Mouse (Mus musculus) midbrain, embryonic 13.5 days (tissue): Measurements from ENCODE around the gene Jmjd1c. TPM values are rescaled to one million over a fixed set of nuclear protein-coding genes. Genes with fewer than 3 reads are reported as not detected.

Experiments used
- ATAC-seq: fragments of 200-750 bp; cut with Nextera tagmentation; 2 replicates; pipeline ENCODE4 v1.8.0; 2017; ENCODE audit warnings: mild to moderate bottlenecking, moderate TSS enrichment, moderate library complexity
- H3K27ac ChIP-seq: fragments of 300-500 bp; sonication (generic); 2 replicates; pipeline ENCODE4 v1.5.1; 2015; ENCODE audit warnings: inconsistent platforms, mild to moderate bottlenecking, moderate library complexity
- H3K27me3 ChIP-seq: fragments of 300-500 bp; sonication (generic); 2 replicates; pipeline ENCODE4 v1.6.1; 2015; ENCODE audit warnings: mild to moderate bottlenecking, inconsistent platforms
- H3K36me3 ChIP-seq: fragments of 300-500 bp; sonication (generic); 2 replicates; pipeline ENCODE4 v1.6.1; 2015; ENCODE audit warnings: mild to moderate bottlenecking, inconsistent platforms
- H3K4me1 ChIP-seq: fragments of 300-500 bp; sonication (generic); replicated peaks from 2 replicates; pipeline ENCODE4 v1.6.1; 2015; ENCODE audit warnings: inconsistent platforms
- H3K4me2 ChIP-seq: fragments of 300-500 bp; sonication (generic); replicated peaks from 2 replicates; pipeline ENCODE4 v1.6.1; 2015; ENCODE audit warnings: moderate library complexity, mild to moderate bottlenecking, inconsistent platforms
- H3K4me3 ChIP-seq: fragments of 300-500 bp; sonication (generic); replicated peaks from 2 replicates; pipeline ENCODE4 v1.5.1; 2015; ENCODE audit warnings: mild to moderate bottlenecking, inconsistent platforms
- H3K9ac ChIP-seq: fragments of 300-500 bp; sonication (generic); replicated peaks from 2 replicates; pipeline ENCODE4 v1.6.1; 2015; ENCODE audit warnings: mild to moderate bottlenecking, inconsistent platforms
- H3K9me3 ChIP-seq: fragments of 300-500 bp; sonication (generic); 2 replicates; pipeline ENCODE4 v1.6.1; 2016; ENCODE audit warnings: mild to moderate bottlenecking, inconsistent platforms
- WGBS: fragments of 180-500 bp; shearing (Covaris S2); methylation state at CpG from one replicate; pipeline ENCODE4 v1.1.7; 2015; 5-methylcytosine and 5-hydroxymethylcytosine counted together
- polyA plus RNA-seq: library from polyadenylated mRNA; unstranded; fragments of >200 nt; fragmentation: Nextera tagmentation; extraction: Ambion mirVana; gene quantifications from 2 replicates; pipeline ENCODE4 v1.2.1, GENCODE M21; 2015

Jmjd1c gene
- polyA plus RNA-seq = 48.6 and 56.1 TPM in 2 replicates

DNA sequence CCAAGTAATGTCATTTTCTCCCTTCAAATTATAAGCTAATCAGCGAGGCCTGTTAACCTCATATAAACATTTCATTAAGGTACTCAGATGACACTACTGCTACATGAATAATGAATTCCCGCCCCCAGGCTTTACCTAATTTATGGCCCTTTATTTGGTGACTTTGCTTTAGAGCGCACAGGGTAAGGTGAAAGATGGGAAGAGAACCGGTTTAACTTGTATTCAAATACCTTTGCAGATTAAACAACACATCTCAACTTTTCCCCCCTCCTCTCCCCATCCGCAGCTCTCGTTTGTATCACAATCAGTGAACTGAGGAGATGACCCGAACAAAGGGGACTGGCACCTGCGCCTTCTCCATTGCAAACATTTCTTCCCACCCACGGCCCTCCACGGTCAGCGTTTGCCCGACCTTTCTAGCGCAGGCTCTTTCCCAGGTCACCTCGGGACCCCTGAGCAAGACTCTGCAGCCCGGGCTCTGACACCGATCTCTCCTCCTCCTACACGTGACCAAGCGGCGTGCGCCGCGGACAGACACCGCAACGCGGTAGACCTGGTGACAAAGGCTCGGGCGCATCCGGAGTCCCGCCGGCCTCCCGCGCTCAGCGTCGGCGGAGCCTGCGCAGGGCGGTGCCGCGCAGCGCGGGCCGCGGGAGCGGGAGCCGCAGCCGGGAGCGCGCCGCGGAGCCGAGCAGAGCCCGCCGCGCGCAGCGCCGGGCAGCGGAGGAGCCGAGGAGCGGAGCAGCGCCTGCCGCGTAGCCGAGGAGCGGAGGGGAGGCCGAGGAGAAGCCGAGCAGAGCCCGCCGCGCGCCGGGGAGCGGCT, at the start of gene Jmjd1c:
TSS of gene Jmjd1c (plus strand) at position 328 of the 823 bp plus-strand sequence.
- Histone ChIP-seq H3K27me3 (no peaks in the 10 kb centered on the region), H3K36me3 (no peaks in the 10 kb centered on the region), H3K27ac (peak within 1 kb of the TSS; percentile 100), H3K4me3 (peak within 1 kb of the TSS; percentile 90), H3K9me3 (no peaks in the 10 kb centered on the region), H3K4me1 (peaks cover 49% of the 10 kb centered on the region), H3K9ac (peak within 1 kb of the TSS; percentile 100), H3K4me2 (peak within 1 kb of the TSS; percentile 85)
- ATAC-seq = peak; percentile 94
- WGBS = under 1% methylated on average over 61 of the region's 73 CpGs

- Histone ChIP-seq H3K9ac (no peak overlapping the region), H3K4me2 (no peak overlapping the region), H3K27ac (no peak overlapping the region), H3K4me1 (peaks cover 49% of the 10 kb centered on the region), H3K9me3 (no peaks in the 10 kb centered on the region), H3K36me3 (no peaks in the 10 kb centered on the region), H3K27me3 (no peaks in the 10 kb centered on the region), H3K4me3 (no peak overlapping the region)
- ATAC-seq = no peak
- 87% methylated on average over 18 of the region's 18 CpGs for WGBS
Measured at GRCm38 (mm10) chr10:67047712-67048645, 47.9 kb upstream of the Jmjd1c start.

- Histone ChIP-seq H3K9ac (no peak overlapping the region), H3K4me1 (peaks cover 55% of the 10 kb centered on the region), H3K9me3 (no peaks in the 10 kb centered on the region), H3K36me3 (no peaks in the 10 kb centered on the region), H3K4me3 (no peak overlapping the region), H3K27ac (no peak overlapping the region), H3K27me3 (no peaks in the 10 kb centered on the region), H3K4me2 (no peak overlapping the region)
- no peak for ATAC-seq
- WGBS = 97% methylated on average over 13 of the region's 13 CpGs
Measured at GRCm38 (mm10) chr10:67048871-67049615, 46.9 kb upstream of the Jmjd1c start.

DNA sequence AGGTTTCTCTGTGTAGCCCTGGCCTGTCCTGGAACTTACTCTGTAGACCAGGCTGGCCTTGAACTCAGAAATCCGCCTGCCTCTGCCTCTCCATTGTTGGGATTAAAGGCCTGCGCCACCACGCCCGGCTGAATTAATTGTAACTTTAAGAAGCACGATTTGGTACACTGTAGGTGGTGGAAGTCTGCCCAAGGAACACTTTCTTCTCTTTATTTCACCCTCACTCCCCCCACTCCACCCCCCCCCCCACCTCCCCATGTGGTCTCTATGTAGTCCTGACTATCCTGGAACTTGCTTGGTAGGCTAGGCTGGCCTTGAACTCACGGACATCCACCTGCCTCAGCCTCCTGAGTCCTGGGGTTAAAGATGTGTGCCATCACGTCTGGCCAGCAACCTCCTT, 46.3 kb upstream of the Jmjd1c start:
- H3K9me3 ChIP-seq = no peaks in the 10 kb centered on the region
- no peak overlapping the region for H3K9ac ChIP-seq
- no peak overlapping the region for H3K4me3 ChIP-seq
- H3K4me1 ChIP-seq = peaks cover 49% of the 10 kb centered on the region
- H3K27ac ChIP-seq = no peak overlapping the region
- H3K4me2 ChIP-seq = no peak overlapping the region
- H3K36me3 ChIP-seq = no peaks in the 10 kb centered on the region
- no peaks in the 10 kb centered on the region for H3K27me3 ChIP-seq
- 91% methylated on average over 7 of the region's 7 CpGs for WGBS
- no peak for ATAC-seq

- no peak for ATAC-seq
- no peak overlapping the region for H3K9ac ChIP-seq
- no peaks in the 10 kb centered on the region for H3K9me3 ChIP-seq
- no peak overlapping the region for H3K27ac ChIP-seq
- H3K27me3 ChIP-seq = no peaks in the 10 kb centered on the region
- no peak overlapping the region for H3K4me2 ChIP-seq
- 59% methylated on average over 7 of the region's 7 CpGs for WGBS
- H3K4me3 ChIP-seq = no peak overlapping the region
- H3K4me1 ChIP-seq = peaks cover 39% of the 10 kb centered on the region
- no peaks in the 10 kb centered on the region for H3K36me3 ChIP-seq
Measured at GRCm38 (mm10) chr10:67050766-67051165, 45.2 kb upstream of the Jmjd1c start.

DNA sequence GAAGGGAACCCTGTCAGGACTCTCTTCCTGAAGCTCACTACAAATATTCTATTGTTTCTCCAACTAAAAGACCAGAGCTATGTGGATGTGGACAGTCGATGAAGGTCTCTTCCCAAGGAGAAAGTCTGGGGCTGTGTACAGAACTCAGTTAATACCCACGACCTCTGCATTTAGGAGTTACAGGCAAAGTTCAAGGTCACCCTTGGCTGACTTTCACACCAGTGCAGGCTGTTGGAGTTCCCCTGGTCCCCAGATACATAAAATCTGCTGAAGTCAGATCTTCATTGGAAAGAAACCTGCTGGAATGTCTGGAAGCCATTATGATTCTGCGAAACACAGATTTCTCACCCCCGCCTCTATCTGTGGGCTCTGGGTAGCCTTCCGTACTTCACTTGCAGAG, 44.5 kb upstream of the Jmjd1c start:
- H3K9me3 ChIP-seq = no peaks in the 10 kb centered on the region
- WGBS = 78% methylated on average over 5 of the region's 5 CpGs
- ATAC-seq = no peak
- no peaks in the 10 kb centered on the region for H3K36me3 ChIP-seq
- H3K27ac ChIP-seq = no peak overlapping the region; the same call in 1 of the 2 replicates
- no peak overlapping the region for H3K9ac ChIP-seq
- H3K4me1 ChIP-seq = peaks cover 41% of the 10 kb centered on the region
- H3K27me3 ChIP-seq = no peaks in the 10 kb centered on the region
- H3K4me2 ChIP-seq = no peak overlapping the region
- no peak overlapping the region for H3K4me3 ChIP-seq

DNA sequence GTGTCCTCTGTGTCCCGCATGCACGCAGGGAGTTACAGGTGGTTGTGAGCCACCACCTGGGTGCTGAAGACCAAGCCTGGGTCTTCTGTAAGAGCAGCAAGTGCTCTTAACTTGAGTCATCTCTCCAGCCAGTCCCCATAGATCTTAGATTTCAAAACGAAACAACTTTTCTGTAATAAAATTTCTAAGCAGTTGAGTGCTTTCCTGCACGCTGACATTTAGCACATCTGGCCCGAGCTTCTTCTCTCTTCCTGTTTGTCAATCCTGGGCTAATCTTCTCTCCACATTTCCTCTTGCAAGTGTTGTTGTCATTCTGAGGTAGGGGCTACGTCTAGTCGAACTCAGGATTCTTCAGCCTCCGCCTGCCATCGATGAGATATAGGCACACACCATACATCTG, 43.5 kb upstream of the Jmjd1c start:
- Histone ChIP-seq H3K36me3 (no peaks in the 10 kb centered on the region), H3K4me1 (peaks cover 39% of the 10 kb centered on the region), H3K9me3 (no peaks in the 10 kb centered on the region), H3K4me3 (no peak overlapping the region), H3K9ac (no peak overlapping the region), H3K27me3 (no peaks in the 10 kb centered on the region), H3K27ac (0 out of 2 replicates have a peak overlapping the region, but pooled peaks have one; percentile 14), H3K4me2 (no peak overlapping the region)
- WGBS = 86% methylated on average over 9 of the region's 9 CpGs
- no peak for ATAC-seq

DNA sequence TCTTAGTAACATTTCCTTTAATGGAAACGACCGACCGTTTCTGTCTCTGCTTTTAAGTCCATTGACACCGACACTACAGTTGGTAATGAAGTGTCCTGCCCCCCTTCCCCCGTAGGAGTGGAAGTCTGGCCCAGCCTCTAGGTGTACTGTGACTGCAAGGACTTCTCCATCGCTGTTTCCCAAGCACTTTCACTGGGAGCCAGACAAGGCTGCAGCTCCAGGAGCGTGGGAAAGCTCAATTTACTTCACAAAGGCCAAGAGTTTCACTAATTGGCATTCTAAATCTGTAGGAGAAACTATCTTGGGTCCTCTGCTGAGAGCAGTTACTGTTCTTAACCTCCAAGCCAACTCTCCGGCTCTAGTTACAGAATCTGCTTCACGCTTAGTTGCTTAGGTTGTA, 42.5 kb upstream of the Jmjd1c start:
- peak; percentile 59; the same call in 1 of the 2 replicates for ATAC-seq
- H3K4me1 ChIP-seq = peaks cover 33% of the 10 kb centered on the region
- H3K4me2 ChIP-seq = no peak overlapping the region
- H3K27ac ChIP-seq = peak overlapping the region; percentile 70
- no peaks in the 10 kb centered on the region for H3K9me3 ChIP-seq
- 10% methylated on average over 9 of the region's 9 CpGs for WGBS
- H3K36me3 ChIP-seq = no peaks in the 10 kb centered on the region
- no peak overlapping the region for H3K4me3 ChIP-seq
- H3K27me3 ChIP-seq = no peaks in the 10 kb centered on the region
- no peak overlapping the region for H3K9ac ChIP-seq

GRCm38 (mm10) chr10:67055867-67056856, 39.8 kb upstream of the Jmjd1c start:
- no peak overlapping the region for H3K9ac ChIP-seq
- H3K36me3 ChIP-seq = no peaks in the 10 kb centered on the region
- H3K27me3 ChIP-seq = no peaks in the 10 kb centered on the region
- peak overlapping the region; percentile 58 for H3K27ac ChIP-seq
- no peak overlapping the region for H3K4me3 ChIP-seq
- peaks cover 31% of the 10 kb centered on the region for H3K4me1 ChIP-seq
- ATAC-seq = no peak
- no peaks in the 10 kb centered on the region for H3K9me3 ChIP-seq
- no peak overlapping the region for H3K4me2 ChIP-seq
- 82% methylated on average over 17 of the region's 17 CpGs for WGBS

GRCm38 (mm10) chr10:67057208-67057607, 38.7 kb upstream of the Jmjd1c start:
- H3K27ac ChIP-seq = no peak overlapping the region
- no peaks in the 10 kb centered on the region for H3K9me3 ChIP-seq
- H3K9ac ChIP-seq = no peak overlapping the region
- H3K4me3 ChIP-seq = no peak overlapping the region
- peaks cover 38% of the 10 kb centered on the region for H3K4me1 ChIP-seq
- H3K4me2 ChIP-seq = no peak overlapping the region
- no peaks in the 10 kb centered on the region for H3K36me3 ChIP-seq
- H3K27me3 ChIP-seq = no peaks in the 10 kb centered on the region
- no peak for ATAC-seq

- H3K27ac ChIP-seq = no peak overlapping the region
- H3K4me2 ChIP-seq = no peak overlapping the region
- no peaks in the 10 kb centered on the region for H3K27me3 ChIP-seq
- no peaks in the 10 kb centered on the region for H3K36me3 ChIP-seq
- no peak for ATAC-seq
- peaks cover 34% of the 10 kb centered on the region for H3K4me1 ChIP-seq
- no peaks in the 10 kb centered on the region for H3K9me3 ChIP-seq
- no peak overlapping the region for H3K4me3 ChIP-seq
- 98% methylated on average over 6 of the region's 6 CpGs for WGBS
- no peak overlapping the region for H3K9ac ChIP-seq
Measured at GRCm38 (mm10) chr10:67057696-67058095, 38.2 kb upstream of the Jmjd1c start.
